Mouse (Mus musculus) cerebellum, postnatal 36 days (tissue): ENCODE data around the gene Enkd1.

Source experiments
- DNase-seq, 2 experiments: peaks; one replicate each; pipeline ENCODE4 v3.0.0; 2021 to 2022; ENCODE audit warnings: mixed read lengths in 2 of 2

The Enkd1 gene

DNA sequence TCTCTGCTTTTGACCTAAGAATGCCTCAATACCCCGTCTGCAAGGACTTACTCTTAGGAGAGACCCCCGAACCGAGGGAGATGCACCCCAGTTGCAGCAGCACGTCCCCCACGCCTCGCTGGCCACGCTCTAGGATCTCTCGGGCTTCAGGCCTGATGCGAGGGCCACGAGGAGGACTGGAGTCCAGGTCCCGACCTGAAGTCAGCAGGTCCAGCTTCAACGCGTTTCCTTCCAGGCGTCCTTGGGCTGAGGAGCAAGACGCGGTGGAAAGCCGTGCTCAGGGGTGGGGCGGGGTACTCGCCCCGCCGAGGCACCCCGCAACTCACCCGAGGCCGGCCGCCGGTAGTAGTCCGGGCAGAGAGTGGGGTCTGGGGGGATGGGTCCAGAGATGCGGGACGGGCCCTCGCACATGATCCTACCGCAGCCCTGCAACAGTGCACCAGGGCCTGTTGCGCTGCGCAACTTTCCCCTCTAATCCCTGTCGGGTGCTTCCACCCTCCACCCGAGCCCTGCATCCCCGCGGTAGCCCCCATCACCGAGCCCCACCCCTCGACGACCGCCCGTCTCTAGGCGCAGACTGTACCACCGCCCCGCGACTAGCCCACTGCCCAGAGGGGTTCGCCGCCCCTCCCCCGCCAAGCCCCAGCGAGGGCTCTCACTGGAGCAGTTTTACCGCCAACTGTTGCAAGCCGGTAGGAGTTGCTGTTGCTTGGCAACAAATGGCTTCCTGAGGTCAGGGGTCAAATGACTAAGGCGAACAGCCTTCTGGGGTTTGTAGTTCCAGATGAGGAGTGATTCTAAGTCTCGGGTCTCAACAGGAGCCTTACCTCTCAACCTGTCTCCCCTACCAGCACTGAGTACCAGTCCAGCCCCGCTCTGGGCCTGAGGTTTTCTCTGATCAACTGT lies at the start of gene Enkd1, which contains the start of gene 4933405L10Rik:
Gene Enkd1, minus strand, starts transcription at position 713 of the 906 bp plus-strand sequence.
Gene 4933405L10Rik, plus strand, starts transcription at position 158 of the 906 bp plus-strand sequence.
- peak; percentile 79 to 82 for DNase-seq

DNA sequence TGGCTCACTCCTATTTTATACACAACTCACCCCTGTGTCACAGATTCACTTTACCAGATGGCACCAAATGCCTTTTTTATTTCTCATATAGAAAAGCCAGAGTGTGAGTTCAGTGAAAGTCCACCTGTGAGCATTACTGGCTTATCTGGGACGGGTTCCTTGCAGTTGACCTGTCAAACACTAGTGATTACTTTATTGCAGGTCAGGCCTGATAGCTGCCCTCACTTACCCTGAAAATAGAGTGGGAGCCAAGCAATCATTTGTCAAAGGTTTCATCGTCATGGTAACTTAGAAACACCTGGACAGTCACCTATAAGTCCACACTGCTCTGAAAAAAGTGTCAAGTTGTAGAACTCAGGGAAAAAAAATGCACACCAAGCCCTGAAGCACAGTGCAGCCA lies 46.7 kb upstream of the Enkd1 start:
- DNase-seq: no peak

DNA sequence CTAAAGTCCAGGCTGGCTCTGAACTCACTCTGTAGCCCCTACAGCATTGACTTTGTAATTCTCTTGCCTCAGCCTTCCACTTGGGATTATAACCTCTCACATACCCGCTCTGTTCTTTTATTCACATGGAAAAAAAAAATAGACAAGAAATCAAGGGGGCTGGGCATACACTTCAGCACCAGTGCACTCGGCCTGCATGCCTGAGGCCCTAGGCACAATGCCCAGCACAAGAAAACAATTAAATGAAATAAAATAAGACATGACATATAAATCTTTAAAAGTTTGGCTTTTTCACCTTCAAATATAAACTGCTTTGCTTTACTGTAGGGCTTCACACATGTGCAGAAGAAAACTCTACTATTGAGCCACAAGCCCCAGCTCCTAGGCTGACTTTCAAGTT lies 45.9 kb upstream of the Enkd1 start:
- no peak for DNase-seq

DNA sequence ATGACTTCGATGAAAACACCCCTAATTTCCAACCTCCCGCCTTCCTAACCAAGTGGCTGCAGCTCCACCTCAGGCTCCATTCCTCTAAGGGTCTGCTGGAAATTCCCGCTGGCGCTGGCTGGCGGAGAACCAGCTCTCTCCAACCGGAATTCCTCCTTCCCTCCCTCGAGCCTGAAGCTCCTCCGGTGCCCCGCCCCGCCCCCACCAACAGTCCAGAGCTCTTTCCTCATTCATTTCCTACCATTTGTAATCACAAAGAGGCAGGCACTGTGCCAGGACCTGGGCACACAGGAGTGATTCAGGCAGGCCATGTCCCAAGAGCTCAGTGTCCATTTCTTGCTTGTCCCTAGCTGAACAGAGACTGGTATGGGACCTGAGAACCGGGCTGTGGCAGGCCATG lies 42.6 kb upstream of the Enkd1 start:
- peak; percentile 60 to 69 for DNase-seq

- DNase-seq: no peak
These were observed 35.3 kb upstream of the Enkd1 start for GRCm38 (mm10) chr8:105743301-105743700.

- no peak for DNase-seq
These were observed 31.2 kb upstream of the Enkd1 start for GRCm38 (mm10) chr8:105739216-105739615.

DNA sequence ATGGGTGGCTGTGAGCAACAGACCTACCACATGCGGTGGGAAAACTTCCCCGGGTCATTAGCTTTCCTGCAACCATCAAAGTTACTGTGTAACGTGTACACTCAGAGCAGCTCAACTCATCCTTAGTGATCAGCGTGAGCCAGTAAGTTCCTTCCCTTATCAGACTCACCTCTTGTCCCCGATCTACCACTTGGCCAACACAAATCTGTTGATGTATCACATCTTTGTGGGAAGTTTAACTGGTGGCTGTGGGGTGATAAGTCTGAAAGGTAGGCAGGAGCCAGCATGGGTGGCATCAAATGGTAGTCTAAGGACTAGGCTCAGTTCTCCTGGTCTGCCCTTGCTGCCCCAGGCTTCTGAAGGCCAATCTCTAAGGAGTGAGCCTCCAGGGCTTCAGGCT lies 24.2 kb upstream of the Enkd1 start:
- no peak for DNase-seq

DNA sequence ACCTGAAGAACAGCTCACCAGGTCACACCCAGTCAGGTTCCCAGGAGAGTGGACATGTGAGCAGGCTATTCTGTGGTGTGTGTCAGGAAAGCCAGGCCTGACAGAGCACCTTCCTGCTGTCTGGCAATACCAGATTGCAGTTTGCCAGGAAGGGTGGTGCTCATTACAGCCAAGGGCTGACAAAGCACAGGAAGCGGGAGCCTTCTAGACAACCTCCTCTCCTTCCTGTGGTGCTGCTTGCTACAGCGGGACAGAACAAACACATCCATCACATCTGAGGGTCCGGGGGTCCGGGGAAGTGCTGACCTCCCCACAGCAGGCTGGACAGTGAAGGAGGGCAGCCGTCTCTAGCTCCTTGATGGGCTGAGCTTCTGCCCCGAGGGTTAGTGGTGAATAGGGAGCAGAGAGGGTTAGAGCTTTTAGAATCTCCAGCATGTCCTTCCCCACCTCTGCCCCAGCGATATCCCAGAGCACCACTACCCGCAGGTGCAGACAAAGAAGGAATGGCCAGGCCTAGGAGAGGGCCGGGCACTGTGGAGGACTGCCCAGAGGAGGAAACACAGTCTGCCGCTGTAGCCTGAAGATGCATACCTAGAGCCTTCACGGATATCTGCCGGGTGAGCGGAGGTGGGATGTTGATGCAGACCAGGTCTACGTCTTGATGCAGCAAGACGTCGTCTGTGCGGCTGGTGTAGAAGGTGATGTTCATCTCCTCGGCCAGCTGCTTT lies 19.6 kb upstream of the Enkd1 start:
- DNase-seq: no peak

DNA sequence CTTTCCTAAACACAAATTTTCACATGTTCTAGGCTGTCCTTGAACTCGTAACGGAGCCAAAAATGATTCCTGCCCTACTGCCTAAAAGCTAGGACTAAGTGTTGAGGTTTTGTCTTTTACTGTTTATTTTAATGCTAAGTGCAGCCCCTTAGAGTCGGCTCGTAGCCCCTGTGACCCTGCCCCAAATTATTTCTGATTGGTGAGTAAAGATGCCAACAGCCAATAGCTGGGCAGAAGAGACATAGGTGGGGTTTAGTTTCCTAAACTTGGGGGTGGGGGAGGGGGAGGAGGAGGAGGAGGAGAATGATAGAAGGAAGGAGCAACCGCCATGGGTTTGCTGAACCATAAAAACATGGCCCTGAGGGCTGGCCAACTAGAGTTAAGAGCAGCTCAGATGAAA lies 17.7 kb upstream of the Enkd1 start:
- no peak for DNase-seq

- DNase-seq: peak in 1 of 2 experiments; percentile 13
These were observed 14.9 kb upstream of the Enkd1 start for GRCm38 (mm10) chr8:105722861-105723260.

DNA sequence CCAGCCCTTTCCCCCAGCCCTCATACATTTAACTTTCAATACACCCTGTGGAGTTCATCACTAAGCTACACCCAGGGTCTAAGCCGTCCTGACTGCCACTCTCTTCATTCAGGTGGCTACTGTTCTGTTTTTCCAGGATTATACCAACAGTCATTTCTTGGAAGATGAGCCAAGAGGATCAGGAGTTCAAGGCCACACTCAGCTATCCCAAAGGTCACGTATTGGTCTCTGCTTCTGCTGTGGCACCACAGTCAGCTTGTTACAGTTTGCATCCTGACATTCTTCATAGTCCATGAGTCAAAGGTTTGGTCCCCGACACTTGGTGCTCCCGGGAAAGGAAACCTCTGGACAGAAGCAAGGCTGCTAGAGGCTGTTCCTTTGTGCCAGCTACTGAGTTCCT lies 11.6 kb upstream of the Enkd1 start:
- DNase-seq: no peak

DNA sequence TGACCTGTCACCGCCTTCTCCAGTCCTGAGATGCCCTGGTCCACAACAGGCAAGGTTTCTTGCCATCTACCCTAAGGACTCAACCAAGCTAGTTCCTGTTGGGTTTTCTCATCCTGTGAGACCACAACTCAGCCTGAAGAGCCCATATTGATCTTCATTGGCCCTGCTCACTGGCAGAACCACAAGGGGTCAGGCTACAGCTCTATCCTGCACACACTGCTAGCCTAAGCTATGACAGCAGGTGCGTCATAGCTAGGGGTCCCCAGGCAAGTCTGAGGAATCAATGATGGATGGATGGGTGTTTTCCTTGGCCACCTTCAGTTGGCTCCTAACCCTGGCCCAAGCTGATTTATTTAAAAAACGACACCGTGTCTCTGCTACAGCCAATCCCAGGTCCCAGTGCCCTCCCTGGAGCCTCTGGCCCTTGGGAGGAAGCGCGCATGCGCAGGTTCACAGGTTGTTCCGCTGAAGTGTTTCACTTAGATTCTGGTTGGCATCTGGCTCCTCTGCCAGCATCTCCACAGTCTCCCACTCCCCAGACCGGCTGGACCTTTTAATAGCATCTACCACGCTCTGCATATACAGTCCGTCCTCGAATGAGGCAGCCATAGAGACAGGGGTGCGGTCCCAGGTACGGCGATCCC lies 8.4 kb upstream of the Enkd1 start:
- DNase-seq: no peak

GRCm38 (mm10) chr8:105715042-105715441 lies 7.0 kb upstream of the Enkd1 start:
- DNase-seq: no peak

GRCm38 (mm10) chr8:105714139-105714538 lies 6.1 kb upstream of the Enkd1 start:
- peak; percentile 89 to 95 for DNase-seq

DNA sequence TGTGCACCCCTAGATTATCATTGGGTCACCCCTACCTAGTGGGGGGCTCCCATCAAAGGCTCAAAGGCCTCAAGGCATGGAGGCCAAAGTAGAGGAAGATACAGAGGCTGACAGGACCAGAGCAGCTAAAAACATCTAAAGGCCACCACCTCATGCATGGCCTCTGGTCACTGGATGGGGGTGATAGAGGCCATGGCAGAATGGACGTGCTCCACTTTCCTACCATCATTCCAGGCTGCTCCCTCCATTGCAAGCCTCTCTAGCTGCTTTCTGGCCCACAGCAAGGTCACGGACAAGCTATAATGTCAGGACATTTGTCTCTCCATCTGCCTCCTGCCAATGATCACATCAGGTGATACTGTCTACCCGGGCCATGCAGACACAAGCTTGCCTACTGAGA lies 4.3 kb upstream of the Enkd1 start:
- no peak for DNase-seq

DNA sequence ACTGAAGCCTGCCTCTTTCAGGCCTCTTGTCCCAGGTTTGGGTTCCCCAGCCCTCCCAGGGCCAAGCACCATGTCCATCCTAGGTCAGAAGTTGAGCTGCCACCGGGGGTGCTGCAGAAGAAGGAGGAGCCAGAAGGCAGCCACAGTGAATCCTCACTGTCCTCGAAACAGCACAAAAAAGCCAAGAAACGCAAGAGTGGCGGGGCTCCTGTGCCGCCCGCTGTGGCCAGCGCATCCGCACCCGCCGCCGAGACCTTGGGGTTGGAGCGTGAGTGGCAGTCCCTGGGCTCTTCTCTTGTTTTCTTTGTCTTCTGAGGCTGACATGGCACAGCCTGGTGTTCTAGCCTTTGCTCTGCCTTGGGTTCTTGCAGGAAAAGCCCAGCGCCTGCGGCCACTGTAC lies 1.3 kb upstream of the Enkd1 start:
- no peak for DNase-seq

DNA sequence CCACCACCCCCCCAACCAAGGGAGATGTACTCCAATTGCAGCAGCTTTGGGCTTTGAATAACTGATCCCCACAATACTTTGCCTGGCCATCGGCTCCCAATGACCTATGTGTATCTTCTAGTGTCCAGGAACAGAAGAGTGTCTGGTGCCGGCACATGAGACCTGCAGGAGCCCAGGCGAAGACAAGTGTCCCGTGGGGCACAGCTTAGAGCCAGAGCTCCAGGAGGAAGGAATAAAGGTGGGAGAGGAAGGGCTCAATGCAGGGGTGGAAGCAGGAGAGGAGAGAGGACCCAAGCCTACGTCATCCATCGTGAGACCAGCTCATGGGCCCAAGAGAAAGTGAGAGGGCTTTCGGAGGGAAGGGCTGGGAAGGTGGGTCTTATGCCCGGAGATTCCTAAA lies 665 bp upstream of the Enkd1 start:
- DNase-seq: no peak

DNA sequence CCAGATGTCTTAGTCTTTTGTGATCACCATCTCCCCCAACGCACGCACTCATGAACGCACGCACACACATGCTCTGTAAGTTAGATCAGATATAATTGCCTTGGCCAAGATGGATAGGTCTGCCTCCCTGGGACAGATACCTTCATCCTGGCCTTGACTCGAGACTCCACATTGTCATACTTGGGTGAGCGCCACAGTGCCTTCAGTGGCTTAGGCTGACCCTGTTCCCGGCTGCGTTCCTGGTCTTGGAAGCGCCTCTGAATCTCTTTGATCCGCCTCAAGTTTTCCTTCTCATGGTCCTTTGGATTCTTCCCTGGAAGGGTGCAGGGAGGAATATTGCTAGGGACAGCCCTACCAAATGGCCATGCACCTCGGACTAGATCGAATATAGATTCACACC lies 1.6 kb downstream of the Enkd1 start:
- no peak for DNase-seq

DNA sequence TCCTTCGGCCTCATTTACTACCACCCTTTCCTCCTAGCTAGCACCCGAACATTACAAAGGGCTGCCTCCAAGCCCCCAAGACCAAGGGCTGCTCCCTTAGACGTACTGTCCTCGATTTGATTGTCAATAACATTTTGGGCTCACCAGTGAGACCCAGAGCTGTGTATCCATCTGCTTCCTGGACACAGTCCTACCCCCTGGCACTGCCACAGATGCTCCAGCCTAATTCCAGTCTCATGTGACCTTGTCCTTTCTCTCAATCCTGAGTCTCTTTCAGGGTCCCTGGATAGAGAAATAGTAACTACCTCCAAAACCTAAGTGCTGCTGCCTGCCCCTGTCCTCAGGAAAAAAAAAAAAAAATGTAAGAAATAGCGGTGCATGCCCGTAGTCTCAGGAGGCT lies 3.1 kb downstream of the Enkd1 start:
- peak; percentile 85 to 87 for DNase-seq

GRCm38 (mm10) chr8:105704146-105704812 lies 3.7 kb downstream of the Enkd1 start:
- peak; percentile 49 to 50 for DNase-seq

GRCm38 (mm10) chr8:105702731-105703415 lies 5.1 kb downstream of the Enkd1 start:
- DNase-seq: peak; percentile 43 to 53

DNA sequence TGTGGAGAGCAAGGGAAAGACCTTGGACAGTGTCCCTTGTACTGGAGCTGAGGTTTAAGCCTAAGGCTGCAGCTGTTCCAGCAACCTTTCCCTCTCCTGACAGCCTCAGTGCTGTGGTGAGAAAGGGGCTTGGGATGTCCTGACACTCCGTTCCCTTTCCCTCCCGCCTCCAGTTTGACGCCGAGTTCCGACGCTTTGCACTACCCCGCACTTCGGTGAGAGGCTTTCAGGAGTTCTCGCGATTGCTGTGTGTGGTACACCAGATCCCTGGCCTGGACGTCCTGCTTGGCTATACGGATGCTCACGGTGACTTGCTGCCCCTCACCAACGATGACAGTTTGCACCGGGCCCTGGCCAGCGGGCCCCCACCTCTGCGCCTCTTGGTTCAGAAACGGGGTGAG lies 6.0 kb downstream of the Enkd1 start:
- DNase-seq: peak; percentile 41 to 43
